Mouse (Mus musculus) limb, embryonic 11.5 days (tissue): ENCODE results near the gene Col26a1. TPM values are rescaled to one million over a fixed set of nuclear protein-coding genes. Genes with fewer than 3 reads are reported as not detected.

Experiments
- ATAC-seq: fragments of 200-750 bp; cut with Nextera tagmentation; 2 replicates; pipeline ENCODE4 v1.8.0; 2017; ENCODE audit warnings: low read depth; ENCODE audit not compliant: insufficient number of reproducible peaks, low FRiP score, low TSS enrichment
- DNase-seq: peaks from one replicate; pipeline ENCODE4 v3.0.0-alpha.2; 2015; ENCODE audit warnings: low spot score
- H3K27ac ChIP-seq: fragments of 300-500 bp; sonication (generic); replicated peaks from 2 replicates; pipeline ENCODE4 v1.5.1; 2014; ENCODE audit warnings: low read depth, mild to moderate bottlenecking, low read length
- H3K27me3 ChIP-seq: fragments of 300-500 bp; sonication (generic); 2 replicates; pipeline ENCODE4 v1.6.1; 2014; ENCODE audit warnings: mild to moderate bottlenecking, low read length, mixed read lengths; ENCODE audit not compliant: control insufficient read depth, insufficient read depth
- H3K36me3 ChIP-seq: fragments of 300-500 bp; sonication (generic); 2 replicates; pipeline ENCODE4 v1.6.1; 2014; ENCODE audit warnings: mild to moderate bottlenecking, low read length, moderate library complexity, mixed read lengths; ENCODE audit not compliant: control insufficient read depth, insufficient read depth
- H3K4me1 ChIP-seq: fragments of 300-500 bp; sonication (generic); 2 replicates; pipeline ENCODE4 v1.6.1; 2014; ENCODE audit warnings: low read length, mixed read lengths; ENCODE audit not compliant: control insufficient read depth, insufficient read depth
- H3K4me2 ChIP-seq: fragments of 300-500 bp; sonication (generic); 2 replicates; pipeline ENCODE4 v1.6.1; 2014; ENCODE audit warnings: low read depth, mild to moderate bottlenecking, moderate library complexity; ENCODE audit not compliant: severe bottlenecking
- H3K4me3 ChIP-seq: fragments of 300-500 bp; sonication (generic); 2 replicates; pipeline ENCODE4 v1.5.1; 2014; ENCODE audit warnings: low read depth, low read length
- H3K9ac ChIP-seq: fragments of 300-500 bp; sonication (generic); 2 replicates; pipeline ENCODE4 v1.6.1; 2014; ENCODE audit warnings: mild to moderate bottlenecking, low read length
- H3K9me3 ChIP-seq: fragments of 300-500 bp; sonication (generic); 2 replicates; pipeline ENCODE4 v1.6.1; 2016; ENCODE audit warnings: low read length; ENCODE audit not compliant: control insufficient read depth
- WGBS: fragments of 180-500 bp; shearing (Covaris S2); extraction: QIAGEN DNeasy Blood & Tissue Kit; methylation state at CpG from one replicate; pipeline ENCODE4 v1.1.7; 2014; 5-methylcytosine and 5-hydroxymethylcytosine counted together
- polyA plus RNA-seq: library from polyadenylated mRNA; unstranded; fragments of >200 nt; fragmentation: Nextera tagmentation; extraction: Ambion mirVana; gene quantifications from 2 replicates; pipeline ENCODE4 v1.2.1, GENCODE M21; 2014

Gene Col26a1
- polyA plus RNA-seq, 1 experiment from 2014 or later = 69.0 TPM

GRCm38 (mm10) chr5:136888539-136889355, 5.7 kb upstream of the Col26a1 start:
- no peaks in the 10 kb centered on the region for H3K9me3 ChIP-seq
- no peak for ATAC-seq
- H3K36me3 ChIP-seq = no peaks in the 10 kb centered on the region
- H3K4me3 ChIP-seq = no peak overlapping the region
- peaks cover 12% of the 10 kb centered on the region for H3K4me1 ChIP-seq
- no peak overlapping the region for H3K9ac ChIP-seq
- H3K27me3 ChIP-seq = no peaks in the 10 kb centered on the region
- H3K27ac ChIP-seq = peak overlapping the region; percentile 56; the same call in 1 of the 2 replicates
- DNase-seq = peak; percentile 38
- peak overlapping the region; percentile 15; the same call in 1 of the 2 replicates for H3K4me2 ChIP-seq
- WGBS = 52% methylated on average over 19 of the region's 19 CpGs

GRCm38 (mm10) chr5:136886957-136887356, 3.9 kb upstream of the Col26a1 start:
- 0 out of 2 replicates have a peak overlapping the region, but pooled peaks have one; percentile 37 for H3K27ac ChIP-seq
- whole genome bisulfite sequencing = 32% methylated on average over 7 of the region's 7 CpGs
- no peaks in the 10 kb centered on the region for H3K27me3 ChIP-seq
- H3K4me3 ChIP-seq = no peak overlapping the region
- H3K9me3 ChIP-seq = no peaks in the 10 kb centered on the region
- H3K36me3 ChIP-seq = no peaks in the 10 kb centered on the region
- no peak overlapping the region for H3K9ac ChIP-seq
- no peak overlapping the region for H3K4me2 ChIP-seq
- peaks cover 18% of the 10 kb centered on the region for H3K4me1 ChIP-seq
- ATAC-seq = no peak
- DNase-seq = peak; percentile 52

GRCm38 (mm10) chr5:136882055-136882787, 788 bp downstream of the Col26a1 start:
- H3K9me3 ChIP-seq = no peaks in the 10 kb centered on the region
- H3K4me1 ChIP-seq = peaks cover 11% of the 10 kb centered on the region
- peak overlapping the region; percentile 76 for H3K4me2 ChIP-seq
- no peaks in the 10 kb centered on the region for H3K27me3 ChIP-seq
- H3K36me3 ChIP-seq = 0 out of 2 replicates have a peak, but pooled peaks cover under 1% of the 10 kb centered on the region
- peak overlapping the region; percentile 94 for H3K9ac ChIP-seq
- peak; percentile 71 for DNase-seq
- H3K4me3 ChIP-seq = peak overlapping the region; percentile 95
- WGBS = under 1% methylated on average over 47 of the region's 47 CpGs
- ATAC-seq = 0 out of 2 replicates have a peak, but pooled peaks have one; percentile 12
- H3K27ac ChIP-seq = peak overlapping the region; percentile 82

- peak; percentile 70 for ATAC-seq
- peak overlapping the region; percentile 94 for H3K9ac ChIP-seq
- H3K4me1 ChIP-seq = peaks cover 7% of the 10 kb centered on the region
- peak overlapping the region; percentile 82 for H3K27ac ChIP-seq
- H3K4me3 ChIP-seq = peak overlapping the region; percentile 95
- 0 out of 2 replicates have a peak, but pooled peaks cover 2% of the 10 kb centered on the region for H3K36me3 ChIP-seq
- peak; percentile 97 for DNase-seq
- peak overlapping the region; percentile 76 for H3K4me2 ChIP-seq
- 2% methylated on average over 35 of the region's 39 CpGs for WGBS
- H3K27me3 ChIP-seq = no peaks in the 10 kb centered on the region
- H3K9me3 ChIP-seq = no peaks in the 10 kb centered on the region
Observed at GRCm38 (mm10) chr5:136881380-136882009, 1.5 kb downstream of the Col26a1 start.

- Histone ChIP-seq H3K4me1 (peaks cover 7% of the 10 kb centered on the region), H3K4me3 (no peak overlapping the region), H3K27ac (no peak overlapping the region), H3K36me3 (0 out of 2 replicates have a peak, but pooled peaks cover 2% of the 10 kb centered on the region), H3K27me3 (no peaks in the 10 kb centered on the region), H3K4me2 (no peak overlapping the region), H3K9ac (no peak overlapping the region), H3K9me3 (no peaks in the 10 kb centered on the region)
- no peak for DNase-seq
- 95% methylated on average over 8 of the region's 8 CpGs for WGBS
- ATAC-seq = no peak
Observed at GRCm38 (mm10) chr5:136880101-136880500, 2.9 kb downstream of the Col26a1 start.

- Histone ChIP-seq H3K4me3 (no peak overlapping the region), H3K27ac (no peak overlapping the region), H3K9ac (no peak overlapping the region), H3K4me1 (peaks cover 14% of the 10 kb centered on the region), H3K9me3 (no peaks in the 10 kb centered on the region), H3K36me3 (0 out of 2 replicates have a peak, but pooled peaks cover 2% of the 10 kb centered on the region), H3K27me3 (no peaks in the 10 kb centered on the region), H3K4me2 (no peak overlapping the region)
- DNase-seq (peak; percentile 40), ATAC-seq (no peak)
- WGBS = 38% methylated on average over 10 of the region's 10 CpGs
Observed at GRCm38 (mm10) chr5:136874271-136874670, 8.7 kb downstream of the Col26a1 start.

- no peak overlapping the region for H3K27ac ChIP-seq
- DNase-seq (no peak), ATAC-seq (no peak)
- no peak overlapping the region for H3K9ac ChIP-seq
- H3K9me3 ChIP-seq = no peaks in the 10 kb centered on the region
- H3K27me3 ChIP-seq = no peaks in the 10 kb centered on the region
- WGBS = 75% methylated on average over 8 of the region's 8 CpGs
- H3K36me3 ChIP-seq = 0 out of 2 replicates have a peak, but pooled peaks cover 2% of the 10 kb centered on the region
- H3K4me2 ChIP-seq = no peak overlapping the region
- no peak overlapping the region for H3K4me3 ChIP-seq
- H3K4me1 ChIP-seq = peaks cover 24% of the 10 kb centered on the region
Observed at GRCm38 (mm10) chr5:136872417-136872816, 10.6 kb downstream of the Col26a1 start.
